Mouse (Mus musculus): ENCODE measurements around the gene Atp6ap1l.

- TF ChIP-seq CTCF (IDR thresholded peaks at IDR 0.05; ENCODE audit: low read depth) (no peak), EP300 (IDR thresholded peaks at IDR 0.05; ENCODE audit: low read depth) (no peak)
Measured at GRCm38 (mm10) chr13:90926938-90927633, 21.9 kb upstream of the Atp6ap1l start.
